Mouse (Mus musculus) midbrain, embryonic 13.5 days (tissue): ENCODE results near the gene H2-DMa. TPM values are rescaled to one million over a fixed set of nuclear protein-coding genes. Genes with fewer than 3 reads are reported as not detected.
"Not testable (repeated sequence)": the region's sequence is repeated elsewhere in the genome, so short reads cannot be mapped to it uniquely, and the experiment has no call there.

ENCODE experiments used
- ATAC-seq: fragments of 200-750 bp; cut with Nextera tagmentation; 2 replicates; pipeline ENCODE4 v1.8.0; 2017; ENCODE audit warnings: mild to moderate bottlenecking, moderate TSS enrichment, moderate library complexity
- H3K27ac ChIP-seq: fragments of 300-500 bp; sonication (generic); 2 replicates; pipeline ENCODE4 v1.5.1; 2015; ENCODE audit warnings: inconsistent platforms, mild to moderate bottlenecking, moderate library complexity
- H3K27me3 ChIP-seq: fragments of 300-500 bp; sonication (generic); 2 replicates; pipeline ENCODE4 v1.6.1; 2015; ENCODE audit warnings: mild to moderate bottlenecking, inconsistent platforms
- H3K36me3 ChIP-seq: fragments of 300-500 bp; sonication (generic); 2 replicates; pipeline ENCODE4 v1.6.1; 2015; ENCODE audit warnings: mild to moderate bottlenecking, inconsistent platforms
- H3K4me1 ChIP-seq: fragments of 300-500 bp; sonication (generic); replicated peaks from 2 replicates; pipeline ENCODE4 v1.6.1; 2015; ENCODE audit warnings: inconsistent platforms
- H3K4me2 ChIP-seq: fragments of 300-500 bp; sonication (generic); replicated peaks from 2 replicates; pipeline ENCODE4 v1.6.1; 2015; ENCODE audit warnings: moderate library complexity, mild to moderate bottlenecking, inconsistent platforms
- H3K4me3 ChIP-seq: fragments of 300-500 bp; sonication (generic); replicated peaks from 2 replicates; pipeline ENCODE4 v1.5.1; 2015; ENCODE audit warnings: mild to moderate bottlenecking, inconsistent platforms
- H3K9ac ChIP-seq: fragments of 300-500 bp; sonication (generic); replicated peaks from 2 replicates; pipeline ENCODE4 v1.6.1; 2015; ENCODE audit warnings: mild to moderate bottlenecking, inconsistent platforms
- H3K9me3 ChIP-seq: fragments of 300-500 bp; sonication (generic); 2 replicates; pipeline ENCODE4 v1.6.1; 2016; ENCODE audit warnings: mild to moderate bottlenecking, inconsistent platforms
- WGBS: fragments of 180-500 bp; shearing (Covaris S2); methylation state at CpG from one replicate; pipeline ENCODE4 v1.1.7; 2015; 5-methylcytosine and 5-hydroxymethylcytosine counted together
- polyA plus RNA-seq: library from polyadenylated mRNA; unstranded; fragments of >200 nt; fragmentation: Nextera tagmentation; extraction: Ambion mirVana; gene quantifications from 2 replicates; pipeline ENCODE4 v1.2.1, GENCODE M21; 2015

H2-DMa gene
- polyA plus RNA-seq, 1 experiment from 2014 or later, result 15.3 TPM

- H3K9me3 ChIP-seq, result no peaks in the 10 kb centered on the region
- H3K4me1 ChIP-seq, result peaks cover 18% of the 10 kb centered on the region
- ATAC-seq, result no peak
- H3K36me3 ChIP-seq, result no peaks in the 10 kb centered on the region
- no peak overlapping the region for H3K4me2 ChIP-seq
- H3K4me3 ChIP-seq, result no peak overlapping the region
- peaks cover 44% of the 10 kb centered on the region for H3K27me3 ChIP-seq
- H3K27ac ChIP-seq, result no peak overlapping the region
- WGBS, result 89% methylated on average over 7 of the region's 7 CpGs
- H3K9ac ChIP-seq, result no peak overlapping the region
These were observed 23.2 kb downstream of the H2-DMa start for GRCm38 (mm10) chr17:34142456-34143010.

GRCm38 (mm10) chr17:34143033-34143432, 23.7 kb downstream of the H2-DMa start, which contains the start of gene H2-DMb2:
H2-DMb2 (plus strand) TSS chr17:34143307.
- no peaks in the 10 kb centered on the region for H3K9me3 ChIP-seq
- H3K9ac ChIP-seq, result no peak within 1 kb of the TSS
- no peaks in the 10 kb centered on the region for H3K36me3 ChIP-seq
- ATAC-seq, result no peak
- no peak within 1 kb of the TSS for H3K27ac ChIP-seq
- H3K4me2 ChIP-seq, result no peak within 1 kb of the TSS
- H3K27me3 ChIP-seq, result peaks cover 39% of the 10 kb centered on the region
- peaks cover 18% of the 10 kb centered on the region for H3K4me1 ChIP-seq
- 23% methylated on average over 7 of the region's 7 CpGs for WGBS
- H3K4me3 ChIP-seq, result no peak within 1 kb of the TSS

GRCm38 (mm10) chr17:34143461-34143860, 24.1 kb downstream of the H2-DMa start:
- no peak overlapping the region for H3K27ac ChIP-seq
- no peaks in the 10 kb centered on the region for H3K9me3 ChIP-seq
- peaks cover 35% of the 10 kb centered on the region for H3K27me3 ChIP-seq
- no peak for ATAC-seq
- peaks cover 18% of the 10 kb centered on the region for H3K4me1 ChIP-seq
- no peak overlapping the region for H3K4me3 ChIP-seq
- H3K4me2 ChIP-seq, result no peak overlapping the region
- no peaks in the 10 kb centered on the region for H3K36me3 ChIP-seq
- H3K9ac ChIP-seq, result no peak overlapping the region
- 78% methylated on average over 5 of the region's 5 CpGs for WGBS

- H3K27me3 ChIP-seq, result peaks cover 28% of the 10 kb centered on the region
- H3K9ac ChIP-seq, H3K27ac ChIP-seq, H3K36me3 ChIP-seq, H3K4me2 ChIP-seq, H3K4me3 ChIP-seq, H3K9me3 ChIP-seq, ATAC-seq: not testable (repeated sequence)
- peaks cover 13% of the 10 kb centered on the region for H3K4me1 ChIP-seq
- 90% methylated on average over 4 of the region's 4 CpGs for WGBS
These were observed 24.9 kb downstream of the H2-DMa start for GRCm38 (mm10) chr17:34144221-34144620.

- 67% methylated on average over 3 of the region's 3 CpGs for WGBS
- Histone ChIP-seq H3K4me3 (no peak overlapping the region), H3K4me2 (no peak overlapping the region), H3K27ac (no peak overlapping the region), H3K9ac (no peak overlapping the region), H3K9me3 (no peaks in the 10 kb centered on the region), H3K4me1 (peaks cover 6% of the 10 kb centered on the region), H3K27me3 (peaks cover 20% of the 10 kb centered on the region), H3K36me3 (no peaks in the 10 kb centered on the region)
- ATAC-seq, result no peak
These were observed 25.6 kb downstream of the H2-DMa start for GRCm38 (mm10) chr17:34144960-34145371.

- H3K4me2 ChIP-seq, result no peak within 1 kb of the TSS
- no peaks in the 10 kb centered on the region for H3K27me3 ChIP-seq
- ATAC-seq, result no peak
- no peaks in the 10 kb centered on the region for H3K36me3 ChIP-seq
- 64% methylated on average over 4 of the region's 4 CpGs for WGBS
- H3K27ac ChIP-seq, result no peak within 1 kb of the TSS
- no peak within 1 kb of the TSS for H3K9ac ChIP-seq
- no peak within 1 kb of the TSS for H3K4me3 ChIP-seq
- H3K9me3 ChIP-seq, result no peaks in the 10 kb centered on the region
- H3K4me1 ChIP-seq, result no peaks in the 10 kb centered on the region
These were observed 33.6 kb downstream of the H2-DMa start, which contains the start of gene H2-DMb1 for GRCm38 (mm10) chr17:34152923-34153322. H2-DMb1 (plus strand) TSS chr17:34153072.

GRCm38 (mm10) chr17:34155534-34155933, 36.2 kb downstream of the H2-DMa start:
- Histone ChIP-seq H3K36me3 (no peaks in the 10 kb centered on the region), H3K4me1 (no peaks in the 10 kb centered on the region), H3K9me3 (no peaks in the 10 kb centered on the region), H3K9ac (no peak overlapping the region), H3K4me2 (no peak overlapping the region), H3K27ac (no peak overlapping the region), H3K4me3 (no peak overlapping the region), H3K27me3 (no peaks in the 10 kb centered on the region)
- no peak for ATAC-seq
- WGBS, result 59% methylated on average over 5 of the region's 5 CpGs

GRCm38 (mm10) chr17:34164202-34164895, 45.0 kb downstream of the H2-DMa start:
- Histone ChIP-seq H3K9ac (no peak overlapping the region), H3K27me3 (0 out of 2 replicates have a peak, but pooled peaks cover 5% of the 10 kb centered on the region), H3K9me3 (no peaks in the 10 kb centered on the region), H3K4me1 (no peaks in the 10 kb centered on the region), H3K36me3 (no peaks in the 10 kb centered on the region), H3K4me3 (no peak overlapping the region), H3K4me2 (no peak overlapping the region), H3K27ac (no peak overlapping the region)
- no peak for ATAC-seq
- WGBS, result 42% methylated on average over 9 of the region's 9 CpGs

GRCm38 (mm10) chr17:34165033-34165730, 45.8 kb downstream of the H2-DMa start:
- Histone ChIP-seq H3K4me1 (no peaks in the 10 kb centered on the region), H3K4me3 (no peak overlapping the region), H3K27ac (no peak overlapping the region), H3K9ac (no peak overlapping the region), H3K4me2 (no peak overlapping the region), H3K27me3 (0 out of 2 replicates have a peak, but pooled peaks cover 5% of the 10 kb centered on the region), H3K9me3 (no peaks in the 10 kb centered on the region), H3K36me3 (no peaks in the 10 kb centered on the region)
- 87% methylated on average over 6 of the region's 6 CpGs for WGBS
- no peak for ATAC-seq

- WGBS, result 2% methylated on average over 2 of the region's 2 CpGs
These were observed 49.9 kb downstream of the H2-DMa start for GRCm38 (mm10) chr17:34169279-34169678.

GRCm38 (mm10) chr17:34170487-34170876, 51.1 kb downstream of the H2-DMa start:
- no peak overlapping the region for H3K9ac ChIP-seq
- 22% methylated on average over 4 of the region's 4 CpGs for WGBS
- 0 out of 2 replicates have a peak, but pooled peaks cover 5% of the 10 kb centered on the region for H3K27me3 ChIP-seq
- H3K4me1 ChIP-seq, result no peaks in the 10 kb centered on the region
- no peaks in the 10 kb centered on the region for H3K36me3 ChIP-seq
- peaks cover 7% of the 10 kb centered on the region; the same call in 1 of the 2 replicates for H3K9me3 ChIP-seq
- no peak for ATAC-seq
- no peak overlapping the region for H3K4me2 ChIP-seq
- H3K27ac ChIP-seq, result no peak overlapping the region
- H3K4me3 ChIP-seq, result no peak overlapping the region

More at GRCm38 (mm10) chr17:34169279-34169678, 49.9 kb downstream of the H2-DMa start:
- ATAC-seq, result no peak
- H3K4me1 ChIP-seq, result no peaks in the 10 kb centered on the region
- H3K4me3 ChIP-seq, result no peak overlapping the region
- no peak overlapping the region for H3K27ac ChIP-seq
- H3K9me3 ChIP-seq, result peaks cover 7% of the 10 kb centered on the region; the same call in 1 of the 2 replicates
- H3K36me3 ChIP-seq, result no peaks in the 10 kb centered on the region
- no peak overlapping the region for H3K4me2 ChIP-seq
- no peak overlapping the region for H3K9ac ChIP-seq
- H3K27me3 ChIP-seq, result 0 out of 2 replicates have a peak, but pooled peaks cover 5% of the 10 kb centered on the region
